Mouse (Mus musculus) left cerebral cortex, adult 6 months (tissue): ENCODE data around the gene Atp1b4. TPM values are rescaled to one million over a fixed set of nuclear protein-coding genes. Genes with fewer than 3 reads are reported as not detected.

Experiments
- long read RNA-seq, 2 experiments: library from polyadenylated mRNA; unstranded; transcript quantifications; one replicate each; pipeline ENCODE4 v2.0.0; 2019 to 2020
- polyA plus RNA-seq: library from polyadenylated mRNA; unstranded; fragments of <200 nt; fragmentation: Nextera tagmentation; gene quantifications from 2 replicates; pipeline ENCODE4 v1.2.3, GENCODE M21; 2021

Atp1b4 gene
- not detected in 2 replicates for polyA plus RNA-seq
- long read RNA-seq, experiment 1, result 0 reads
- long read RNA-seq, experiment 2, result 0 reads

GRCm38 (mm10) chrX:38315884-38316283 lies at the start of gene Atp1b4:
TSS of gene Atp1b4 (plus strand) at chrX:38316184.

Other genes starting within 250 kb of the Atp1b4 start
- gene Rhox10, start 249.7 kb upstream of the Atp1b4 start, polyA plus RNA-seq, result not detected in 2 replicates
- gene Rhox11, start 231.0 kb upstream of the Atp1b4 start, polyA plus RNA-seq, result not detected in 2 replicates
- gene Rhox12, start 205.3 kb upstream of the Atp1b4 start, polyA plus RNA-seq, result not detected in 2 replicates
- not detected in 2 replicates for gene Rhox13, start 195.0 kb upstream of the Atp1b4 start, polyA plus RNA-seq
- 3.4 and 5.8 TPM in 2 replicates for gene Zbtb33, start 126.4 kb upstream of the Atp1b4 start, polyA plus RNA-seq
- gene Tmem255a, start 63.7 kb upstream of the Atp1b4 start, polyA plus RNA-seq, result 8.5 and 14.2 TPM in 2 replicates
- 96.2 and 107 TPM in 2 replicates for gene Lamp2, start 140.3 kb downstream of the Atp1b4 start, polyA plus RNA-seq